Mouse (Mus musculus) adrenal gland, postnatal 36 days (tissue): ENCODE measurements at regions not wholly inside any gene's neighbourhood (a gene's known extent, or its start where the extent isn't known, plus 50 kb on each side); places are given as distances from the start of the nearest gene placed in this dataset.

Source experiments
- DNase-seq, 2 experiments: peaks; one replicate each; pipeline ENCODE4 v3.0.0; 2021; ENCODE audit warnings: mixed read lengths in 1 of 2

GRCm38 (mm10) chr13:112122842-112123373, 165.3 kb upstream of the Ankrd55 start:
- DNase-seq: peak; percentile 88 to 92

GRCm38 (mm10) chr13:112125769-112126469, 162.3 kb upstream of the Ankrd55 start:
- no peak for DNase-seq

GRCm38 (mm10) chr13:112130220-112130619, 158.0 kb upstream of the Ankrd55 start:
- peak; percentile 35 to 50 for DNase-seq

- DNase-seq: no peak
These were observed 157.5 kb upstream of the Ankrd55 start for GRCm38 (mm10) chr13:112130774-112131173.

- no peak for DNase-seq
These were observed 157.1 kb upstream of the Ankrd55 start for GRCm38 (mm10) chr13:112131191-112131590.

- no peak for DNase-seq
These were observed 154.5 kb upstream of the Ankrd55 start for GRCm38 (mm10) chr13:112133736-112134135.

- DNase-seq: no peak
These were observed 153.6 kb upstream of the Ankrd55 start for GRCm38 (mm10) chr13:112134701-112135100.

GRCm38 (mm10) chr13:112135777-112136176, 152.5 kb upstream of the Ankrd55 start:
- no peak for DNase-seq

- DNase-seq: no peak
These were observed 151.4 kb upstream of the Ankrd55 start for GRCm38 (mm10) chr13:112136850-112137249.

GRCm38 (mm10) chr13:112140871-112141270, 147.4 kb upstream of the Ankrd55 start:
- DNase-seq: peak in 1 of 2 experiments; percentile 20

- no peak for DNase-seq
These were observed 143.6 kb upstream of the Ankrd55 start for GRCm38 (mm10) chr13:112144393-112145348.

GRCm38 (mm10) chr13:112152614-112153550, 135.4 kb upstream of the Ankrd55 start:
- peak; percentile 41 to 61 for DNase-seq

GRCm38 (mm10) chr13:112153681-112154127, 134.5 kb upstream of the Ankrd55 start:
- DNase-seq: peak; percentile 21 to 42

GRCm38 (mm10) chr13:112159430-112160172, 128.7 kb upstream of the Ankrd55 start:
- DNase-seq: no peak

- no peak for DNase-seq
These were observed 128.0 kb upstream of the Ankrd55 start for GRCm38 (mm10) chr13:112160173-112160641.

- no peak for DNase-seq
These were observed 127.5 kb upstream of the Ankrd55 start for GRCm38 (mm10) chr13:112160726-112161125.

- DNase-seq: no peak
These were observed 126.4 kb upstream of the Ankrd55 start for GRCm38 (mm10) chr13:112161886-112162285.

GRCm38 (mm10) chr13:112165921-112166320, 122.3 kb upstream of the Ankrd55 start:
- DNase-seq: no peak

- no peak for DNase-seq
These were observed 121.9 kb upstream of the Ankrd55 start for GRCm38 (mm10) chr13:112166338-112166802.

- no peak for DNase-seq
These were observed 119.8 kb upstream of the Ankrd55 start for GRCm38 (mm10) chr13:112168468-112168867.

- DNase-seq: no peak
These were observed 117.4 kb upstream of the Ankrd55 start for GRCm38 (mm10) chr13:112170872-112171271.
